Mouse (Mus musculus) erythroblast, embryonic 14.5 days (primary cell): ENCODE results near the gene Duxbl3. TPM values are rescaled to one million over a fixed set of nuclear protein-coding genes. Genes with fewer than 3 reads are reported as not detected.

Source experiments
- H3K27me3 ChIP-seq: 2 replicates; pipeline ENCODE4 v1.6.1; 2012; ENCODE audit warnings: inconsistent platforms; ENCODE audit not compliant: control insufficient read depth
- H3K36me3 ChIP-seq: 2 replicates; pipeline ENCODE4 v1.6.1; 2012; ENCODE audit warnings: mild to moderate bottlenecking, inconsistent platforms; ENCODE audit not compliant: control insufficient read depth
- H3K4me1 ChIP-seq: 2 replicates; pipeline ENCODE4 v1.6.1; 2012; ENCODE audit warnings: inconsistent platforms; ENCODE audit not compliant: control insufficient read depth
- H3K4me3 ChIP-seq: replicated peaks from 2 replicates; pipeline ENCODE3; 2012; ENCODE audit warnings: moderate library complexity, mild to moderate bottlenecking, inconsistent platforms
- H3K9me3 ChIP-seq: 2 replicates; pipeline ENCODE4 v1.6.1; 2012; ENCODE audit warnings: low read length, inconsistent platforms, mixed read lengths; ENCODE audit not compliant: control insufficient read depth
- GATA1 ChIP-seq: IDR thresholded peaks from 2 replicates; pipeline ENCODE4 v1.6.1; 2012; ENCODE audit warnings: low read length, inconsistent platforms, mixed read lengths
- TAL1 ChIP-seq: IDR thresholded peaks from 3 replicates; pipeline ENCODE4 v1.6.1; 2012; ENCODE audit warnings: low read length, inconsistent platforms, mixed read lengths
- polyA plus RNA-seq: library from polyadenylated mRNA; stranded (reverse); fragments of >175 nt; gene quantifications from 2 replicates; pipeline ENCODE4 v1.2.3, GENCODE M21; 2012

Duxbl3 gene
- polyA plus RNA-seq, 1 experiment: not detected

DNA sequence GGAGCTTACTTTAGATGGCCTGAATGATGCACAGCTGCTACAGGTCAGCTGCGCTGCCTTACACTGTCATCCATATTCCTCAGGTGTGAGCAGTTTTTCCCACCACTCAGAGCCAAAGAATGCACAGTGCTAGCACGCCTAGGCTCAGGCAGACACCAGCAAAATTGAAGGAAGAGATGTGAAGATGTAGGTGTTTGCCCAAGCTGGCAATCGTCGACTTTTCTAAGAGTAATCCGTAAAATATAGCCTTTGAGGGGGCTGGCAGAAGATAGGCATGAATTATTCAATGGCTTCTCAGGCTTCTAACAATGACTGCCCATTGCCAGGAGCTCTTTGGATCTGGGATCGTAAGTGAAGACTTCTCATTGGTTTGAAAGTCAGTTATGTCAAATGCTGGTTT, 51.1 kb downstream of the Duxbl3 start:
- Histone ChIP-seq H3K4me3 (no peak overlapping the region), H3K4me1 (no peaks in the 10 kb centered on the region), H3K27me3 (no peaks in the 10 kb centered on the region), H3K9me3 (no peaks in the 10 kb centered on the region), H3K36me3 (no peaks in the 10 kb centered on the region)
- TF ChIP-seq GATA1: no peak

- Histone ChIP-seq H3K27me3 (no peaks in the 10 kb centered on the region), H3K9me3 (no peaks in the 10 kb centered on the region), H3K4me3 (no peak overlapping the region), H3K36me3 (no peaks in the 10 kb centered on the region), H3K4me1 (no peaks in the 10 kb centered on the region)
- no peak for TF ChIP-seq GATA1
- TF ChIP-seq TAL1: no peak
These were observed 51.7 kb downstream of the Duxbl3 start for GRCm38 (mm10) chr14:26309511-26309910.

GRCm38 (mm10) chr14:26316246-26316730, 58.5 kb downstream of the Duxbl3 start:
- Histone ChIP-seq H3K4me3 (no peak overlapping the region), H3K9me3 (no peaks in the 10 kb centered on the region), H3K27me3 (no peaks in the 10 kb centered on the region), H3K4me1 (no peaks in the 10 kb centered on the region), H3K36me3 (no peaks in the 10 kb centered on the region)
- no peak for TF ChIP-seq GATA1
- no peak for TF ChIP-seq TAL1

Other genes with a start within 250 kb of the Duxbl3 start
- not detected in 2 replicates for gene Gm9780, start 215.3 kb upstream of the Duxbl3 start, polyA plus RNA-seq
- 0.03 and 0.07 TPM in 2 replicates for gene Tmem254c, start 190.6 kb upstream of the Duxbl3 start, polyA plus RNA-seq
- gene Cphx2, start 176.4 kb upstream of the Duxbl3 start, polyA plus RNA-seq: not detected in 2 replicates
- gene Cphx3, start 175.7 kb upstream of the Duxbl3 start, polyA plus RNA-seq: not detected in 2 replicates
- gene Duxbl2, start 139.6 kb upstream of the Duxbl3 start, polyA plus RNA-seq: not detected in 2 replicates
- gene Plac9b, start 75.5 kb upstream of the Duxbl3 start, polyA plus RNA-seq: not detected in 2 replicates
- 0.06 TPM in 1 of 2 replicates, not detected in the other for gene Tmem254b, start 50.9 kb upstream of the Duxbl3 start, polyA plus RNA-seq